Mouse (Mus musculus) intestine, embryonic 15.5 days (tissue): ENCODE measurements around the gene Fryl. TPM values are rescaled to one million over a fixed set of nuclear protein-coding genes. Genes with fewer than 3 reads are reported as not detected.

Experiments
- ATAC-seq: fragments of 200-750 bp; cut with Nextera tagmentation; 2 replicates; pipeline ENCODE4 v1.8.0; 2017; ENCODE audit warnings: moderate TSS enrichment, moderate library complexity
- H3K27ac ChIP-seq: fragments of 300-500 bp; sonication (generic); 2 replicates; pipeline ENCODE4 v1.5.1; 2015; ENCODE audit warnings: mild to moderate bottlenecking, inconsistent platforms
- H3K27me3 ChIP-seq: fragments of 300-500 bp; sonication (generic); replicated peaks from 2 replicates; pipeline ENCODE4 v1.6.1; 2015; ENCODE audit warnings: inconsistent platforms
- H3K36me3 ChIP-seq: fragments of 300-500 bp; sonication (generic); 2 replicates; pipeline ENCODE4 v1.6.1; 2015; ENCODE audit warnings: inconsistent platforms
- H3K4me1 ChIP-seq: fragments of 300-500 bp; sonication (generic); replicated peaks from 2 replicates; pipeline ENCODE4 v1.6.1; 2015; ENCODE audit warnings: inconsistent platforms
- H3K4me2 ChIP-seq: fragments of 300-500 bp; sonication (generic); replicated peaks from 2 replicates; pipeline ENCODE4 v1.6.1; 2015; ENCODE audit warnings: mild to moderate bottlenecking, inconsistent platforms
- H3K4me3 ChIP-seq: fragments of 300-500 bp; sonication (generic); replicated peaks from 2 replicates; pipeline ENCODE4 v1.5.1; 2015; ENCODE audit warnings: inconsistent platforms
- H3K9ac ChIP-seq: fragments of 300-500 bp; sonication (generic); 2 replicates; pipeline ENCODE4 v1.6.1; 2015; ENCODE audit warnings: inconsistent platforms
- H3K9me3 ChIP-seq: fragments of 300-500 bp; sonication (generic); 2 replicates; pipeline ENCODE4 v1.6.1; 2016; ENCODE audit warnings: inconsistent platforms
- WGBS: fragments of 180-500 bp; shearing (Covaris S2); methylation state at CpG from one replicate; pipeline ENCODE4 v1.1.7; 2015; 5-methylcytosine and 5-hydroxymethylcytosine counted together
- polyA plus RNA-seq: library from polyadenylated mRNA; unstranded; fragments of >200 nt; fragmentation: Nextera tagmentation; extraction: Ambion mirVana; gene quantifications from 2 replicates; pipeline ENCODE4 v1.2.1, GENCODE M21; 2015

Gene Fryl
- polyA plus RNA-seq, 1 experiment from 2014 or later = 28.4 TPM

DNA sequence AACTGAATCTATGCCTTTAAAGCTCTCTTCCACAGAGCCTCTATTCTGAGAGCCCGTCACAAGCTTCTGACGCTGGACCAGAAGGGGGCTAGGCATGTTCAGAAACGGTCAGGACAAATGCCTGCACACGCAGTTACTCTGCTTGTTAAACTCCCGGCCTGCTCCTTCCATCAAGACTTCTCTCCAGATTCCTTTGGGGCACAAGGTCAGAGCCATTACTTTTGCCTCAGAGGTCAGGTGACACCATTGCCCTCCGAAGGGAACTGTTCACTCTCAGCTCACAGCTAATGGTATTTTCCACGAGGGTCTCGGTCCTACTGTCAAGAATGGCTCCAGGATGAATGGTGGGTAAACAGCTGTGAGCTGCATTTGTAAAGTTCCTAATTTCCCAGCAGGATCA is 164.2 kb downstream of the Fryl start:
- H3K9me3 ChIP-seq = no peaks in the 10 kb centered on the region
- ATAC-seq = no peak
- H3K9ac ChIP-seq = no peak overlapping the region
- H3K4me3 ChIP-seq = no peak overlapping the region
- H3K4me1 ChIP-seq = no peaks in the 10 kb centered on the region
- H3K36me3 ChIP-seq = 0 out of 2 replicates have a peak, but pooled peaks cover 7% of the 10 kb centered on the region
- no peak overlapping the region for H3K27ac ChIP-seq
- H3K4me2 ChIP-seq = no peak overlapping the region
- no peaks in the 10 kb centered on the region for H3K27me3 ChIP-seq
- WGBS = 46% methylated on average over 8 of the region's 8 CpGs

DNA sequence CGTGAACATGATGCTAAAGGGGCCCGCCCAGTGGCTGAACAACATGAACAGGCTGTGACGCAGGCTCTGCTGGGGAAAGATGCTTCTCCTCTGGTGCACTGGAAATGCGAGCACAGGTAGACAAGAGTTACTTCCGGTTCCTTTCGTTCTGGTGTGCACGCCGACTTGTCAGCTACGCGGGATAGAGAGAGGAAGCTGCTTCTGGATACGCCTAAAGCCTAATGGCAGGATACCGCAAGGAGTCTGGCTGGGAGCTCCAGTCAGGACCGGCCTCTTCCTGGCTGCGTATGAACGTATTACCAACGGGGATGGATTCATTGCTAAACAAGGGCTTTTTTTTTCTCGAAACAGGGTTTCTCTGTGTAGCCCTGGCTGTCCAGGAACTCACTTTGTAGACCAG is 167.3 kb downstream of the Fryl start:
- no peak overlapping the region for H3K27ac ChIP-seq
- no peaks in the 10 kb centered on the region for H3K4me1 ChIP-seq
- H3K4me2 ChIP-seq = no peak overlapping the region
- no peaks in the 10 kb centered on the region for H3K9me3 ChIP-seq
- ATAC-seq = no peak
- no peak overlapping the region for H3K9ac ChIP-seq
- H3K27me3 ChIP-seq = no peaks in the 10 kb centered on the region
- 94% methylated on average over 17 of the region's 17 CpGs for WGBS
- H3K36me3 ChIP-seq = peaks cover 12% of the 10 kb centered on the region; the same call in 1 of the 2 replicates
- no peak overlapping the region for H3K4me3 ChIP-seq

- Histone ChIP-seq H3K27ac (no peak overlapping the region), H3K9ac (no peak overlapping the region), H3K4me3 (no peak overlapping the region), H3K36me3 (peaks cover 8% of the 10 kb centered on the region), H3K9me3 (no peaks in the 10 kb centered on the region), H3K27me3 (no peaks in the 10 kb centered on the region), H3K4me2 (no peak overlapping the region), H3K4me1 (no peaks in the 10 kb centered on the region)
- WGBS = 81% methylated on average over 5 of the region's 5 CpGs
- ATAC-seq = no peak
Observed at GRCm38 (mm10) chr5:73081496-73081895, 174.9 kb downstream of the Fryl start.

- H3K27me3 ChIP-seq = no peaks in the 10 kb centered on the region
- peaks cover 10% of the 10 kb centered on the region for H3K36me3 ChIP-seq
- H3K4me2 ChIP-seq = no peak overlapping the region
- no peak for ATAC-seq
- 77% methylated on average over 5 of the region's 5 CpGs for WGBS
- H3K9ac ChIP-seq = no peak overlapping the region
- H3K9me3 ChIP-seq = no peaks in the 10 kb centered on the region
- no peaks in the 10 kb centered on the region for H3K4me1 ChIP-seq
- H3K27ac ChIP-seq = no peak overlapping the region
- no peak overlapping the region for H3K4me3 ChIP-seq
Observed at GRCm38 (mm10) chr5:73079801-73080200, 176.6 kb downstream of the Fryl start.

- Histone ChIP-seq H3K4me3 (no peak overlapping the region), H3K4me1 (no peaks in the 10 kb centered on the region), H3K27ac (no peak overlapping the region), H3K9ac (no peak overlapping the region), H3K36me3 (peaks cover 17% of the 10 kb centered on the region), H3K9me3 (no peaks in the 10 kb centered on the region), H3K27me3 (no peaks in the 10 kb centered on the region), H3K4me2 (no peak overlapping the region)
- 34% methylated on average over 15 of the region's 15 CpGs for WGBS
- peak; percentile 77 for ATAC-seq
Observed at GRCm38 (mm10) chr5:73071319-73071718, 185.1 kb downstream of the Fryl start.

GRCm38 (mm10) chr5:73066946-73067345 is 189.5 kb downstream of the Fryl start:
- Histone ChIP-seq H3K9me3 (no peaks in the 10 kb centered on the region), H3K4me2 (no peak overlapping the region), H3K9ac (no peak overlapping the region), H3K4me3 (no peak overlapping the region), H3K36me3 (peaks cover 14% of the 10 kb centered on the region; the same call in 1 of the 2 replicates), H3K27me3 (no peaks in the 10 kb centered on the region), H3K4me1 (no peaks in the 10 kb centered on the region), H3K27ac (no peak overlapping the region)
- 44% methylated on average over 6 of the region's 6 CpGs for WGBS
- no peak for ATAC-seq

DNA sequence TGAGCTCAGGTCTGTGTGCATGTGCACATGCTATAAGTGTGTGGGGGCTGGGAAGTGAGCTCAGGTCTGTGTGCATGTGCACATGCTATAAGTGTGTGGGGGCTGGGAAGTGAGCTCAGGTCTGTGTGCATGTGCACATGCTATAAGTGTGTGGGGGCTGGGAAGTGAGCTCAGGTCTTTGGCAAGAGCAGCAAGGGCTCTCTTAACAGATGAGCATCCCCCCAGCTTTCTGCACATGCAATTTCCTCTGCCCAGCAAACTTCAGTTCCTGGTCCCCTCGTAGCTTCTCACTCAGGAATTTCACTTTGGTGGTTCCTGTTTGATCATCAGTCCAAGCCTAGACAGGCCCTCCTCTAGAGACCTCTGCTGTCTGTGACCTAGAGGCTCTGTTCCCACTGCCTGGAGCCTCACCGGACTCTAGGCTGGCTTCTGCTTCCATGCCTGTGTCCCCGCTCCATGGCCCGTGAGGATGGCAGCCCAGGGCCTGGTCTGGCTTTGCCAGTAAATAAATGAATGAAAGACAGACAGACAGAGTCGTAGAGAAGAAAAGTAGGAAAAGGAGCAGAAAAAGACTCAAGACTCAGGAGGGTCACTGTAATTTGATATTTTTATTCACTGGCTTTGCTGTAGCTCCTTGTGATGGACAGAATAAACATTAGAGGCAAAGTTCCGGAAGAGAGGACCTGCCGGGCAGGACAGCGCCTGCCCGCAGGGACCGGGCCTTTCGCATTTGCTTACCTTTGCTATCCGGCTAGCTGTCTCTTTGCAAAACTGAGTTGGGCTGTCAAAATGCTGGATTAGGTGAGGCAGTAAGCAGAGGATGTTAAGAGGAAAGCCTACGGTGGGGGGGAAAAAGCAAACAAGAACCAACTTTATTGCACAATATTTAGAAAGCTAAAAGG is 192.4 kb downstream of the Fryl start:
- Histone ChIP-seq H3K4me3 (no peak overlapping the region), H3K4me1 (no peaks in the 10 kb centered on the region), H3K36me3 (peaks cover 14% of the 10 kb centered on the region; the same call in 1 of the 2 replicates), H3K9me3 (no peaks in the 10 kb centered on the region), H3K27ac (no peak overlapping the region), H3K27me3 (no peaks in the 10 kb centered on the region), H3K9ac (no peak overlapping the region), H3K4me2 (no peak overlapping the region)
- 55% methylated on average over 13 of the region's 13 CpGs for WGBS
- ATAC-seq = no peak

DNA sequence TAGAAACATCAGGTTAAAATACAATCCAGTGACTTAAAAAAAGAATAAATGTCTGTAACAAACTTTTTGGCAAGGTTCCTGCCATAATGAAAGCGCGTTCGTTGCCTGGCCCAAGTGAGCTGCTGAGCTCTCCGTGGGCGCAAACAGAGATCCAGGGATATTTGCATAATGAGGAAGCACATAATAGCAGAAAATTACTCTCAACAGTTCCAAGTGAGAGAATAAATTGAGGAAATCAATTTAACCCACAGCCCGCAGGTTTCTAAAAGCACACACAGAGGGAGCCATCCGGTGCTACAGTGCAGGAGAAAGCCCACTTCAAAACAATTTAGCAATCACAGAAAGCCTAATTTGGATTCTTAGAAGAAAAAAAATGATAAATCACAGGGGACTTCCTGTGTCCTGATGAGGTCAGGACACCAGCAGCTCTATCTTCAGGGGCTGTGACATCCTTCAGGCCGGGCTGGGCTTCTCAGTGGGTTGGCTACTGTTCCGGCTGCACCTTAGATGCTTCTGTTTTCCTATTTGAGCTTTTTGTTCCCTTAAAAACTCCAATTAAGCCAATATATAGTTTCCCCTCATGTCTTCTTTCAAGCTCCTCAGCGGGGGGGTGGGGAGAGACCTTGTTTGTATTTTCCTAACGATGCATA is 194.8 kb downstream of the Fryl start:
- H3K9me3 ChIP-seq = no peaks in the 10 kb centered on the region
- H3K36me3 ChIP-seq = peaks cover 16% of the 10 kb centered on the region
- H3K9ac ChIP-seq = no peak overlapping the region
- ATAC-seq = no peak
- H3K27me3 ChIP-seq = no peaks in the 10 kb centered on the region
- 78% methylated on average over 11 of the region's 11 CpGs for WGBS
- no peaks in the 10 kb centered on the region for H3K4me1 ChIP-seq
- no peak overlapping the region for H3K4me2 ChIP-seq
- H3K27ac ChIP-seq = no peak overlapping the region
- no peak overlapping the region for H3K4me3 ChIP-seq

GRCm38 (mm10) chr5:73056937-73057336 is 199.5 kb downstream of the Fryl start:
- no peak overlapping the region for H3K4me3 ChIP-seq
- H3K4me2 ChIP-seq = no peak overlapping the region
- no peaks in the 10 kb centered on the region for H3K9me3 ChIP-seq
- H3K4me1 ChIP-seq = no peaks in the 10 kb centered on the region
- 79% methylated on average over 5 of the region's 5 CpGs for WGBS
- peaks cover 24% of the 10 kb centered on the region for H3K36me3 ChIP-seq
- ATAC-seq = no peak
- H3K27me3 ChIP-seq = no peaks in the 10 kb centered on the region
- H3K27ac ChIP-seq = no peak overlapping the region
- H3K9ac ChIP-seq = no peak overlapping the region

DNA sequence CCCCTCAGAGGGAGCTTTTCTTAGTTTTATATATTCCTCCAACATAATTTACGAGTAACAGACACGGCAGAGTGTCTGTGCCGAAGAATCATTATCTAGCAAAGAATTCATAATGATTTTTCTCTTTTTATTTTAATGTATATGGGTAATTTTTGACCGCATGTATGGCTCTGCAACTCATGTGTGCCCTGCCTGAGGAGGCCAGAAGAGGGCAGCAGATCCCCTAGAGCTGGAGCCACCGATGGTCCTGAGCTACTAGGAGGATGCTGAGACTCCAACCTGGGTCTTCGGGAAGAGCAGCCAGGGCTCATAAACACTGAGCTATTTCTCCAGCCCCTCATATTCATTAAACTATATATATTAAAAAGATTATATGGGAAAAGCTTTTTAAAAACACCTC is 200.0 kb downstream of the Fryl start:
- no peak overlapping the region for H3K9ac ChIP-seq
- WGBS = 88% methylated on average over 6 of the region's 6 CpGs
- H3K27ac ChIP-seq = no peak overlapping the region
- H3K4me1 ChIP-seq = no peaks in the 10 kb centered on the region
- H3K9me3 ChIP-seq = no peaks in the 10 kb centered on the region
- no peak overlapping the region for H3K4me3 ChIP-seq
- no peak overlapping the region for H3K4me2 ChIP-seq
- peaks cover 24% of the 10 kb centered on the region for H3K36me3 ChIP-seq
- no peak for ATAC-seq
- no peaks in the 10 kb centered on the region for H3K27me3 ChIP-seq

GRCm38 (mm10) chr5:73053933-73054332 is 202.5 kb downstream of the Fryl start:
- no peaks in the 10 kb centered on the region for H3K27me3 ChIP-seq
- H3K4me3 ChIP-seq = no peak overlapping the region
- WGBS = 95% methylated on average over 8 of the region's 8 CpGs
- H3K9me3 ChIP-seq = no peaks in the 10 kb centered on the region
- H3K4me1 ChIP-seq = no peaks in the 10 kb centered on the region
- no peak overlapping the region for H3K27ac ChIP-seq
- H3K9ac ChIP-seq = no peak overlapping the region
- peaks cover 35% of the 10 kb centered on the region for H3K36me3 ChIP-seq
- ATAC-seq = no peak
- H3K4me2 ChIP-seq = no peak overlapping the region

DNA sequence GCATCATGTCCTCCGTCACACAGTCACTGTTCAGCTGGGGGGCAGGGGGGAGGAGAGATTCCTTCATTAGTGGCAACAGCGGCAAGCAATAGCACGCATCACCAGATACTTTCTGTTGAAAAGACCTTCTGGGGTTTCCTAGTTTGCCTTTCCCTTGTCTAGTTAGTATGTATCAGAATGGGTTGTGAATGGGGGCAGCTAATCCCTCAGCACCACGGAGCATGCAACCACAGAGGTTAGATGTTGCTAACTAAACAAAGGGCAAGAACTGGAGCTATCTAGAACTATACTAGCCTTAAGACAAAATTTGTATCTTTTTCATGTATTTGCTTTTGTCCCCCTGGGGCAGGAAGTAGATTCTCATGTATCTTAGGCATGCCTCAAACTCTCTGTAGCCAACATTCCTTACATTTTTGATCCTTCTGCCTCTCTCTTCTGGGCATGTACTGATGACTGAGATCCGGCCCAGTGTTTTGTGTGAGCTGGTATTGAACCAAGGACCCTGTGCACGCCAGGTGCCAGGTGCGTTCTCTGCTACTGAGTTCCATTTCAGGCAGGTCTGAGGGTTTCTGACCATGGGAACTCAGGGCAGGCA is 208.7 kb downstream of the Fryl start:
- ATAC-seq = no peak
- Histone ChIP-seq H3K4me2 (no peak overlapping the region), H3K27me3 (no peaks in the 10 kb centered on the region), H3K4me3 (no peak overlapping the region), H3K36me3 (peaks cover 22% of the 10 kb centered on the region), H3K9ac (no peak overlapping the region), H3K4me1 (no peaks in the 10 kb centered on the region), H3K27ac (no peak overlapping the region), H3K9me3 (no peaks in the 10 kb centered on the region)
- WGBS = 76% methylated on average over 7 of the region's 7 CpGs
